Mouse (Mus musculus): ENCODE results near the gene Chaf1a.

DNA sequence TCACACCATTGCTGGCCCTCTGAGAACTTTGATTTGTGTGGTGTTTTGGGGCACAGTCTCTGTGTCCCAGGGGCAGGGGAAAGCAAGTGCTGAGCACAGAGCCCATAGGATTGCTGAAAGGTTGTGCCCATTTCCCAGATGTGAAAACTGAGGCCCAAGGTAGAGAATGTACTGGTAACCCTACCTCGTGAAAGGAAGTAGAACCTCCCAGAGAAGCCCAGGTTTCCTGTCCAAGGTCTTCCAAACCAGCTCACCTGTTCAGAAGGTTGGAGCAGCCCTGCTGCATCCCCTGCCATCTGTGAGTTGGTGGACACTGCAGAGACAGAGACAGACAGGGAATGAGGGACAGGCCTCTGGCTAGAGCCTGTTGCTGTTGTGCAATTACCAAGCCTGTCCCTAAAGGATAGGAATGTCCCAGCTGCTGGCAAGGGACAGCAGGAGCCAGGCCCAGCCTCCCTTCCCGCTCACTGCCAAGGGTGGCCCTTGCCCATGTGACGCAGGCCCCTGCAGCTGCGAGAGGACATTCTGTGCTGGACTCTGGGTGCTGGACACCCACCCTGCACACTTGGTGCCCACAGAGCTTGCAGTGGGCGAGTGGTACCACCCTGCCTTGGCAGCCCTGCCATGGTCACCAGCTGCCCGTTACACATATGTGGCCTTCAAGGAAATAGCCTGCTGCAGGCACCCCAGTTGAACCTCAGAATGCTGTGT is 68.2 kb downstream of the Chaf1a start:
- TF ChIP-seq POLR2A (IDR thresholded peaks at IDR 0.05; ENCODE audit: borderline replicate concordance, extremely low read depth, low read depth, low read length) (no peak), CTCF (IDR thresholded peaks at IDR 0.05; ENCODE audit: insufficient read depth, low read length) (no peak)
